Mouse (Mus musculus): ENCODE measurements around the gene Paqr7.

- TF ChIP-seq CTCF (conservative IDR thresholded peaks at IDR 0.05 in 1 of 2, IDR thresholded peaks at IDR 0.05 in 1 of 2; ENCODE audit: low read depth in 2 of 2, low read length in 2 of 2), result no peak
- TF ChIP-seq POLR2AphosphoS2 (IDR thresholded peaks at IDR 0.05; ENCODE audit: low read depth, low read length), result no peak
Measured at GRCm38 (mm10) chr4:134479839-134480238, 16.7 kb upstream of the Paqr7 start.
